Mouse (Mus musculus): ENCODE data around the gene Dhrs7c.

The Dhrs7c gene

DNA sequence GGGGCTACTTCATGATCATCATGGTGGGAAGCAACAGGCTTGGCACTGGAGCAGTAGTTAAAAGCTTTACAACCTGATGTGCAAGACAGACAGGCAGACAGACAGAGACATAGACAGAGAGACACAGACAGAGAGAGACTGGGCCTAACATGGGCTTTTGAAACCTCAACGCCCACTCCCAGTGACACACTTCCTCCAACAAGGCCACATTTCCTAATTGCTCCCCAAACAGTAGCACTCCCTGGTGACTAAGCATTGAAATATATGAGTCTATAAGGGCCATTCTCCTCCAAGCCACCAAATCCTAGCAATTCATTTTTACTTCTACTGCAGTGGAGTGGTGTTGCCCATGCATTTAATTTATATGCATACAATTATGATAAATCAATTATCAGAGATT lies 41.8 kb downstream of the Dhrs7c start:
- no peak for DNase-seq (ENCODE audit: low read depth, low spot score)

DNA sequence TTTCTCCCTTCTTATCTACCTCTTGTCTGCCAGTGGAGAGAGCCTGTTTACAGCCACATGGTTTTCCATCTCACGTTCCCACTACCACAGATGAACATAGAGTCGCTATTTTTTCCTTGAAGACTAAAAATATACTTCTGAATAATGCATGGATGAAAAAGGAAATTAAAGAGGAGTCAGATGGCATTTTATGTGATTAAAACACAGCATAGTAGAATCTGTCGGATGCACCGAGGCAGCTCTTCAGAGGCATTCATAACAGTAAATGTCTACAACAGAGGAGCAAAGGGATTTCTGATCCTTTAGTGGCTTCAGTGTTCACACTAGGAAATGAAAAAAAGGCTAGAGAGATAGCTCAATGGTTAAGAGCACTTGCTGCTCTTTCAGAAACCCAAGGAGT lies 47.2 kb downstream of the Dhrs7c start:
- no peak for DNase-seq (ENCODE audit: low read depth, low spot score)

DNA sequence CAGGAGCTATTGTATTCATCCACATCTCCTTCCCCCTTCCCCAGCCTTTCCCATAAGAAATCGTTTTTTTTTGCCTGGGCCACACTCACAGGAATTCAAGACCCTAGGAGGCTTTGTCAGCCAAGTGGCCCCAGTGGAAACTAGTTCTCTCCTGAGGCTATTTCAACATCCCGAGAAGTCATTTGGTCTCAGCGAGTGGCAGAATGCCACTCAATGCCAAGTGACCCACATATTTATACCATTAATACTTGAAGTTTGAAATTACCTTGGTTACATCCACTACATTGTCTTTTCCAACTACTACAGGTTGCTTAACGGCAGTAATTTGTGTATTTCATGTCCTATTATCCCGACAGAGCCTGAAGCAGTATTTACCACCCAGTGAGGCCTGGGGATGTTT lies 53.8 kb downstream of the Dhrs7c start:
- no peak for DNase-seq (ENCODE audit: low read depth, low spot score)

- DNase-seq (ENCODE audit: low read depth, low spot score) = no peak
Measured at GRCm38 (mm10) chr11:67853996-67854395, 56.0 kb downstream of the Dhrs7c start.

DNA sequence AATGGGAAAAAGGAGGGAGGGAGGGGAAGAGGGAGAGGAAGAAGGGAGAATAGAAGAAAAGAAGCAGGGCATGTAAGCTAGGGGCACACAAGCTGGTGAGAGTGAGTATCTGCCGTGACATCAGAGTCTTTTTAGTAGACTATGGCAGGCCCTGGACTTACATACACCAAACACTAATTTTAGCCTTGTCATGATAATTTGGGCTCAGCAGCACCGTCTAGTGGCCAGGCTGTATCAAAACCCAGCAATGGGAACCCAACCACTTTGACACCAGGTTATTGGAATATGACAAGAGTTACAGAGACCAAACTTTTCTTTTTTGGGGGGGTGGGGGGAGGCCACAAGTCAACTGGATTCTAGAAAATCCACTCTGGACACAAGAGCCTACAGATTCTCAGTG lies 57.0 kb downstream of the Dhrs7c start:
- peak; percentile 66 for DNase-seq (ENCODE audit: low read depth, low spot score)

DNA sequence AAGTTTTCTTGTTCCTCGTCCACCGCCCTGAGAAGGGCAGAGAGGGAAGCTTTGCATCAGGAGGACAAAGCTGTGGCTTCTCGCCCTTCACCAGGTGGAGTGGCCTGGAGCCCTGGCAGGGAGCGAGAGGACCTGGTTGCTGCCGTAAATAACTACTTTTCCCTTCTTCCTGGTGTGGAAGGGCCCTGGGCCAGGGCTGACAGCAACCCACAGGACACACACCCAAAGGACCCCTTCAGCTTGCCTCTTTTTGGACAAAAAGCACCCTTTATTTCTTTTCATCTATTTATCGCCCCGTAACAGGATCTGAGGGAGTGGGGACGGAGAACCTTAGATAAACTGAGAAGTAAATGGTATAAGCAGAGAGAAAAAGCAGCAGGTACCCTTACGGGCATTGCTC lies 60.5 kb downstream of the Dhrs7c start:
- no peak for DNase-seq (ENCODE audit: low read depth, low spot score)

DNA sequence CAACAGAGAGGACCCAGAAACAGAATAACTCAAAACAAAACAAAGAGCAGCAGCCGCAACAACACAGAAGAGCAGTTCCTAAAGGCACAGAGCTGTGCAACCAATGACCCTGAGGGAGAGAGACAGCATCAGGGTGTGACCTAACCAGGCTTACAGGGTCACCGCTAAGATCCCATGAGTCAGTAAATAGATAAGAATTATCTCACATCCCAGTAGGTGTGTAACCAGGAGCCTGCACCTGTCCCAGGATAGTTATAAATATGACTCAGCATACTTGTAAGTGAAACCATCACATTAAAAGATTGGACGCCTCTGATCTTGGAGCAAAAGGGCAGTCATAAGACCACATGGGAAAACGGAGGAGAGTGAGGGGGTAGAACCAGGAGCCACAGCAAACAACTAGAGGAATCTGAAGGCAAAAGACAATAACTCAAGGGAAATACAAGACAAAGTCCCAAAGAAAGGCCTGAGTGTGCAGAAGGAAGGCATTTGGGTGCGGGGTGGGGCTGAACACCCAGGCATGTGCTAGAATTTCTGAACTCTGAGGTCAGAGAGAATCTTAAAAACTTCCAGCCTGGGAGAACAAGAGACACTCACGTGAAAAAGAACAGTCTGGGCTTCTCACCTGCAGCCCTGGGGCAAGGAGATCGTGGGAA lies 62.9 kb downstream of the Dhrs7c start:
- DNase-seq (ENCODE audit: low read depth, low spot score) = no peak

- peak; percentile 68 for DNase-seq (ENCODE audit: low read depth, low spot score)
Measured at GRCm38 (mm10) chr11:67861399-67861838, 63.4 kb downstream of the Dhrs7c start.

GRCm38 (mm10) chr11:67865100-67865499 lies 67.1 kb downstream of the Dhrs7c start:
- DNase-seq (ENCODE audit: low read depth, low spot score) = peak; percentile 23

All from R1 (cell line).